Mouse (Mus musculus): Measurements from ENCODE around the gene Tyrobp. TPM values are rescaled to one million over a fixed set of nuclear protein-coding genes. Genes with fewer than 3 reads are reported as not detected.

The Tyrobp gene
- polyA plus RNA-seq, 1 experiment from 2014 or later: 8.6 TPM

DNA sequence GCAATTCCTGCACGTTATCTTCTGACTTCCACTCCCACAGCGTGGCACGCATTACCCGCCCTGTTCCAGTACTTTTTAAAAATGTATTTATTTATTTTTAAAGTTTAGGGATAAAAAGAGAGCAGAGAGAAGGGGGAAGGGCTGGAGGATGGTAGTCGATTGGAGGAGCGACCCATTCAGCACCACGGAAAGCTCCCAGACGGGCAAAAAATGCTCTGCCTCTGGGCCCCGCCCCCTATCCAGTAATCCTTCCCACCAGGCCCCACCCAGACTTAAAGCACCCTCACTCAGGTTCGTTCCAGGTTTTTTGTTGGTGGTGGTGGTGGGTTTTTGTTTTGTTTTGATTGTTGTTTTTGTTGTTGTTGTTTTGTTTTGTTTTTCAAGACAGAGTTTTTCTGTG lies 20.7 kb downstream of the Tyrobp start:
- DNase-seq (ENCODE audit: low spot score): peak; percentile 73
- Histone ChIP-seq H3K27ac (no peak overlapping the region), H3K36me3 (no peaks in the 10 kb centered on the region), H3K9me3 (replicated peaks) (no peaks in the 10 kb centered on the region), H3K4me1 (no peaks in the 10 kb centered on the region), H3K4me3 (no peak overlapping the region), H3K27me3 (ENCODE audit: low read depth, poor library complexity, severe bottlenecking) (peaks cover 41% of the 10 kb centered on the region)
- WGBS: 2% methylated on average over 10 of the region's 10 CpGs

DNA sequence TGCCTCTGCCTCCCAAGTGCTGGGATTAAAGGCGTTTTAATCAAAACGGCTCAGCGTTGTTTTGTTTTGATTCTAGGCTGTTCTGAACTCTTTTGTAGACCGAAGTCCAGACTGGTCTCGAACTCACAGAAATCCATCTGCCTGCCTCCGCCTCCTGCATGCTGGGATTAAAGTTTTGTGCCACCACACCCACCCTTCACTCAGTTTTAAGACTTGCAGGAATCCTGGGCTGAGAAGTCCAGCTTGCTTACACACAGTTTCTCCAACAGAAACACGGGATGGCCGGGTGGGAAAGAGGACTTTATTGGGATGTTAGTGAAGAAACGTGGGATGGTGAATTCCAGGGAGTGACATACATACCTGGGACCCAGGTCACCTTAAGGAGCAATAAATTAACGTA lies 21.1 kb downstream of the Tyrobp start:
- DNase-seq (ENCODE audit: low spot score): no peak
- Histone ChIP-seq H3K9me3 (replicated peaks) (no peaks in the 10 kb centered on the region), H3K27me3 (ENCODE audit: low read depth, poor library complexity, severe bottlenecking) (peaks cover 45% of the 10 kb centered on the region), H3K36me3 (no peaks in the 10 kb centered on the region), H3K4me3 (no peak overlapping the region), H3K4me1 (no peaks in the 10 kb centered on the region), H3K27ac (no peak overlapping the region)
- 70% methylated on average over 10 of the region's 10 CpGs for WGBS

DNA sequence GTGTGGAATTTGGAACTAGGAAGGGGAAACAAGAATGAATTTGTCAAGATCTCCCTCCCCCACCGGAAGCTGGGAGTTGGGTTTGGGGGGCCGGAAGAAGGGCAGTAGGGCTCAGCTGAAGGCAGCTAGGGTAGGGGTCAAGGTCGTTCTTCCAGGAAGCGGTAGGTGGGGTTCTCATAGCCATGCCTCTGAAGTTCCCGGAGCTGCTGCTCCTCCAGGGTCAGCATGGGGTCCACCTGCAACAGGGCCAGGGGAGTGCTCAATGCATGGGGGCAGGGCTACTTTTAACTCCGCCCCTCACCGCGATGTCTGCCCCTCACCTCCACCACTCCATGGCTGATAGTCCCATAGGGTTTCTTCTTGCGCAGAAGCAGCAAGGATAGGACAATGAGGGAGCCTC lies 21.6 kb downstream of the Tyrobp start:
- H3K27me3 ChIP-seq (ENCODE audit: low read depth, poor library complexity, severe bottlenecking): peaks cover 50% of the 10 kb centered on the region
- no peak overlapping the region for H3K27ac ChIP-seq
- H3K9me3 ChIP-seq (replicated peaks): no peaks in the 10 kb centered on the region
- no peaks in the 10 kb centered on the region for H3K4me1 ChIP-seq
- 45% methylated on average over 9 of the region's 9 CpGs for WGBS
- no peak for DNase-seq (ENCODE audit: low spot score)
- H3K4me3 ChIP-seq: no peak overlapping the region
- no peaks in the 10 kb centered on the region for H3K36me3 ChIP-seq

DNA sequence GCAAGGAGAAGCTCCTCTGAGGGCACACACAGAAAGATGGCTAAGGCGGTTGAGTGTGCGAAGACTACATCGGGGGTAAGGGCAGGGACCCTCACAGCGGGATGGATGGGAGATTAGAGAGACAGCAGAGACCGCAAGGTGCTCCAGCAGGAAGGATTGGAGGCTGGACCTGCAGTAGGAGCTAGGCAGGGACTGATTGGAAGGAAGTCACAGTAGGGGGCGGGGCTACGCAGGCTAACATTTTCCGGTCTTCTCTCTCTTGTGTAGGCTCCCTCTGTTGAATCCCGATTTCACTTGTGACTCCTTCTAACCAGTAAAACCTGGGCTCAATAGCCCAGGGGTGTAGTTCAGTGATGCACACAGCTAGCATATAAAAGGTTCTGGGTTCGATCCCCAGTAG lies 23.3 kb downstream of the Tyrobp start:
- H3K36me3 ChIP-seq: no peaks in the 10 kb centered on the region
- H3K27ac ChIP-seq: no peak overlapping the region
- WGBS: 16% methylated on average over 10 of the region's 10 CpGs
- H3K9me3 ChIP-seq (replicated peaks): no peaks in the 10 kb centered on the region
- peaks cover 67% of the 10 kb centered on the region for H3K27me3 ChIP-seq (ENCODE audit: low read depth, poor library complexity, severe bottlenecking)
- DNase-seq (ENCODE audit: low spot score): no peak
- H3K4me3 ChIP-seq: no peak overlapping the region
- H3K4me1 ChIP-seq: no peaks in the 10 kb centered on the region

DNA sequence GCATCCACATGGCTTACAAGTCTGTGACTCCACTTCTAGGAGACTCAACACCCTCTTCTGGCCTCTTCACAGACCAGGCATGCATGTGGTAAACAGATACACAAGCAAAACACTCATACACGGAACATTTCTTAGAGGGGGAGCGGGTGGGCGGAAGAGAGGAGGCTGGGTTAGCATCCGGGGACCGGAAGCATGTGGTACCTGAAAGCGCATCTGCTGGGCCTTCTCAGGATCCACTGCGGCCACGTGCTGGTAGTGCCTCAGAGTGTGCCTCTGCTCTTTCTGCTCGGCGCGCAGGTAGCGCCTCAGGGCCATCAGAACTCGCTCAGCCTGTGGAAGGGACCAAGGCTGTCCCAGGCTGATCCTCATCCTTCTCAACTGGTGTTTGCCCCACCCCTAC lies 26.2 kb downstream of the Tyrobp start:
- Histone ChIP-seq H3K36me3 (no peaks in the 10 kb centered on the region), H3K27me3 (ENCODE audit: low read depth, poor library complexity, severe bottlenecking) (peaks cover 94% of the 10 kb centered on the region), H3K4me1 (peaks cover 8% of the 10 kb centered on the region), H3K4me3 (no peak overlapping the region), H3K27ac (no peak overlapping the region), H3K9me3 (replicated peaks) (no peaks in the 10 kb centered on the region)
- no peak for DNase-seq (ENCODE audit: low spot score)
- WGBS: 73% methylated on average over 13 of the region's 13 CpGs

DNA sequence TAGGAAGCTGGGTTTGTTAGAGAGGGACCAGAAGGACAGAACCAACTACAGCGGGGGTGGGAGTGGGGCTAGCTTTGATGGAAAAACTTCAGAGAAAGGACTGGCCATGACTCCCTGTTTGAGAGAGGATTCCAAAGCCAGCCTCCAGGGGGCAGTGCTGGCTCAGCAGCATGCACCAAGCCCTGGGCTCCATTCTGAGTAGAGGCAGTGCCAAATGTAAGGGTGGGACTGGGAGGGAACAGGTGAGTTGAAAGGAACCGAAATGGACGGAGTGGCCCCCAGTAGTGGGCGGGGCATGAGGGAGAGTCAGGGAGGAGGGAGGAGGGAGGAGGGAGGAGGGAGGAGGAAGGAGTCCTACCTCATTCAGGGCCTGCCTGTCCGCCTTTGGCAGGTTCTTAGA lies 27.1 kb downstream of the Tyrobp start:
- H3K4me1 ChIP-seq: peaks cover 18% of the 10 kb centered on the region
- no peak overlapping the region for H3K27ac ChIP-seq
- DNase-seq (ENCODE audit: low spot score): peak; percentile 61
- 19% methylated on average over 4 of the region's 5 CpGs for WGBS
- no peaks in the 10 kb centered on the region for H3K9me3 ChIP-seq (replicated peaks)
- no peaks in the 10 kb centered on the region for H3K36me3 ChIP-seq
- no peak overlapping the region for H3K4me3 ChIP-seq
- peaks cover 94% of the 10 kb centered on the region for H3K27me3 ChIP-seq (ENCODE audit: low read depth, poor library complexity, severe bottlenecking)

DNA sequence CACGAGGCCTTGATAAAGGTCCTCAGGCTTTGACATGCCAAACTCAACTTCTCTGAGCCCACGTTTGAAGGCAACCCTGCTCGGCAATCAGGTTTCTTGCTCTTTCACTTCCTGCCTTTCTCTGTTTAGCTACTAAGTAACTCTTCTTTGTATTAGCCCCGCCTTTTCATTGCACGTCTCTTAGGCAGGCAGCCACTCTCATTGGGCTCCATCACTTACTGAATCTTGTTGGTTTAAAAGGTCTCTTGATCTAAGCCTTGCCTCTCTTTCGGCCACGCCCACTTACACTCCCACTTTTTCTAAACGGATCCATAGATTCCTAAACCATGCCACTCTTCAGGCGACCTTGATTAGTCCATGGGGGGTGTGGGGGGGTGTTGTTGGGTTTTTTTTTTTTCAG lies 30.1 kb downstream of the Tyrobp start:
- no peak overlapping the region for H3K27ac ChIP-seq
- 23% methylated on average over 9 of the region's 9 CpGs for WGBS

DNA sequence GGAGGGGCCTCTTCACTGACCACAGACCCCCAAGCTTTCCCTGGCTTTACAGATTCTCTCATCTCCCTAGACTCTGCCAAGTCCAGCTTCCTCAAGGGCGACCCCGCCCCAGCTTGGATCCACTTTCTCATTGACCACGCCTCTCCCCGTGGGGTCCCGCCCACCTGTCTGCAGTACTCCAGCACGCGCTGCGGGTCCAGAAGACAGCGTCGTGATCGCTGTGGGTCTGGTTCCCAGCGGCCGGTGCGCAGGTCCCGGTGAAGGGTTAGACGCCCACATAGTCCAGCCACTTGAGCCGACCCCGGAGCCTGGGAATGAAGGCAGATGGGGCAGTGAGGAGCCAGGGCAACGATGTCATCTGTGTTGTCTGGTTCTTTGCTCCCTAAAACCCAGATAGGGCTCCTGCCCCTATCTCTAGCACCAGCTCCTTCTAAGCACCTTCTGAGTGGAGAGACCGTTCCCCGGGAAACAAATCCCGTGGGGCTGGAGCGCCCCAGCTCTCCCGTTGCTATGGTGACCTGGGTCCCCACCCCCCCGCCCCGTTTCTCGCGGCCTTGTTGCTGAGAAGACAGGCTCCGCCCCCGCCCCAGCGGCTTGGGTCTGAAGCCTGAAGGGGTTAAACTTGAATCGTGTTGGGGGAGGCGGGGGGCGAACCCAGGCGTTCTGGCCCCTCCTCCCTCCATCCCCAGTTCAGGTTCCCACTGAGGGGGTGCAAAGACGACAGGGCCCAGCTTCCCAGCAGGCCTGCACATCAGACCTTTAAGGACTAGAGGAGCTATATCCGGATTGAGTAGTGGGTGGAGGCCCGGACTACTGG lies 30.8 kb downstream of the Tyrobp start:
- no peaks in the 10 kb centered on the region for H3K36me3 ChIP-seq
- 1% methylated on average over 38 of the region's 38 CpGs for WGBS
- H3K4me3 ChIP-seq: peak overlapping the region; percentile 77
- peaks cover 93% of the 10 kb centered on the region for H3K27me3 ChIP-seq (ENCODE audit: low read depth, poor library complexity, severe bottlenecking)
- no peaks in the 10 kb centered on the region for H3K9me3 ChIP-seq (replicated peaks)
- no peak for DNase-seq (ENCODE audit: low spot score)
- H3K27ac ChIP-seq: no peak overlapping the region
- H3K4me1 ChIP-seq: peaks cover 20% of the 10 kb centered on the region

More for the DNA sequence above, 30.1 kb downstream of the Tyrobp start:
- Histone ChIP-seq H3K27me3 (ENCODE audit: low read depth, poor library complexity, severe bottlenecking) (peaks cover 96% of the 10 kb centered on the region), H3K9me3 (replicated peaks) (no peaks in the 10 kb centered on the region), H3K4me3 (no peak overlapping the region; the same call in 1 of the 2 replicates), H3K4me1 (peaks cover 20% of the 10 kb centered on the region), H3K36me3 (no peaks in the 10 kb centered on the region)
- DNase-seq (ENCODE audit: low spot score): no peak

DNA sequence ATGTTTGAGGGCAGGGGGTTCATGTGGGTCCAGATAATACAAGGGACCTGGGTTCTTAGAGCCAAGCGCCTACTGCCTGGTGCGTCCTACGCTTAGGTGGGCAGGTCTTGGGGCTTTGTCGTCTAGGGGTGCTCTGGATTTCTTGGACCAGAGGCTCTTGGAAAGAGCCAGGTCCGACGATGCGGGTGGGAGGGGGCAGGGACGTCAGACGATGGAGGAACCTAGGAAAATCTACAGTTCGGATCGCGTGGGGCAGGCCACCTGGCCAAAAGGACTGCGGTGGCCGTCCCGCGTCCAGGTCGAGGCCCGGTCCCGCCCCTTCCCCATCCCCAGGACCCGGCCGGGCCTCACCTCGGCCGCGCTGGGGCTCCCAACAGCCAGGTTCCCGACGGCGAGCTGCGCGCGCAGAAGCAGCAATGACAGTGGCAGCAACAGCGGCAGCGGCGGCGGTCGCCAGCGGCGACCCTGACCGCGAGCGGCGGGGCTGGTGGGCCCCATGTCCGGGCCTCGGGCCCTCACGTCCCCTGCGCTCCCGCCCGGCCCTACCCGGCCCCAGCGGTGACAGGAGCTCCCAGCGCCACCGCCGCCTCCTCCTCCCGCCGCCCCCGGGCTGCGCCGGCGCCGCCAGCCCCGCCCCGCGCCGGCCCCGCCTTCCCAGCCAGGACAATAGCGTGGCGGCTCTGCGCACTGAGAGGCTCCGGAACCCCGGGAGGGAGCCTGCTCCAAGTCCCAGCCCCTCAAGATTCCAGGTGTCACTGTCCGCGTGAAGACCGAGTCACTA lies 31.6 kb downstream of the Tyrobp start, which contains the start of gene Aplp1:
Gene Aplp1, minus strand, starts transcription at position 565 of the 781 bp plus-strand sequence.
- DNase-seq (ENCODE audit: low spot score): peak; percentile 74
- Histone ChIP-seq H3K4me1 (peaks cover 20% of the 10 kb centered on the region), H3K4me3 (peak within 1 kb of the TSS; percentile 77), H3K9me3 (replicated peaks) (no peaks in the 10 kb centered on the region), H3K36me3 (no peaks in the 10 kb centered on the region), H3K27me3 (ENCODE audit: low read depth, poor library complexity, severe bottlenecking) (peaks cover 93% of the 10 kb centered on the region), H3K27ac (peak within 1 kb of the TSS; percentile 77)
- WGBS: under 1% methylated on average over 72 of the region's 72 CpGs

DNA sequence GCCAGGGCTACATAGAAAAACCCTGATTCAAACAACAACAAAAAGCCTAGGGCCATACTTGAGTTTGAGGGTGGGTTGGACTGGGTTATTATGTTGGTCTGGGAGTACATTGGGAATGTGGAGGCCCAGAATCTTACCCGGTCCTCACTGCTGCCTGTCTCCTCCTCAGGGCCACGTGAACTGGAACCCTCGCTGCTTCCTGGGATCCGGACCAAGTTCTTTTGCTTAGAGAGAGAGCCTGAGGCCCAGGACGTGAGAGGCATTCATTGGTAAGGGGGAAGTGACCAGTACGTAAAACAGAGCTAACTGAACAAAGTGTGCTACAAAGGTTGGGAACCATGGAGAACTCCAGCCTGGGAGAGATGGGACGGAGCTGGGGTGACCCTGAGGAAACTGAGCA lies 36.7 kb downstream of the Tyrobp start:
- Histone ChIP-seq H3K36me3 (no peaks in the 10 kb centered on the region), H3K27me3 (ENCODE audit: low read depth, poor library complexity, severe bottlenecking) (peaks cover 93% of the 10 kb centered on the region), H3K4me3 (no peak overlapping the region), H3K27ac (no peak overlapping the region), H3K9me3 (replicated peaks) (no peaks in the 10 kb centered on the region), H3K4me1 (peaks cover 15% of the 10 kb centered on the region)
- 74% methylated on average over 7 of the region's 7 CpGs for WGBS
- no peak for DNase-seq (ENCODE audit: low spot score)

DNA sequence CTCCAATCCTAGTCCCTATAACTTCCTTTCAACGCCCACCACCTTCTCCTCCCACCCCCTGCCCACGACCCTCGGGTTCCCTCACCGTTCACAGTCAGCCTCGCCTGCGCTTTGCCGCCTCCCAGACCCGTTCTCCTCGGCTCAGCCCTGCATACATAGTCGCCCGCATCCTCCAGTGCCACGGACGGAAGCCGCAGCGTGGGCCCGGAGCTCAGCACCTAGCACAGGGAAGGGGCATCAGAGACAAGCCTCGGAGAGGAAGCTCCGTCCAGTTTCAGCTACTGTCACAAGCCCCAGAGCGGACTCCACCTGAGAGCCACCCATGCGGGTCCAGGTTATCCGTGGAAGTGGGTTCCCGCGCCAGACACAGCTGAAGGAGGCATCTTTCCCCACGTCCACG lies 39.8 kb downstream of the Tyrobp start:
- 20% methylated on average over 25 of the region's 25 CpGs for WGBS
- H3K9me3 ChIP-seq (replicated peaks): no peaks in the 10 kb centered on the region
- H3K27me3 ChIP-seq (ENCODE audit: low read depth, poor library complexity, severe bottlenecking): peaks cover 97% of the 10 kb centered on the region
- no peak for DNase-seq (ENCODE audit: low spot score)
- H3K36me3 ChIP-seq: no peaks in the 10 kb centered on the region
- H3K4me1 ChIP-seq: peaks cover 21% of the 10 kb centered on the region
- no peak overlapping the region for H3K27ac ChIP-seq
- H3K4me3 ChIP-seq: no peak overlapping the region

DNA sequence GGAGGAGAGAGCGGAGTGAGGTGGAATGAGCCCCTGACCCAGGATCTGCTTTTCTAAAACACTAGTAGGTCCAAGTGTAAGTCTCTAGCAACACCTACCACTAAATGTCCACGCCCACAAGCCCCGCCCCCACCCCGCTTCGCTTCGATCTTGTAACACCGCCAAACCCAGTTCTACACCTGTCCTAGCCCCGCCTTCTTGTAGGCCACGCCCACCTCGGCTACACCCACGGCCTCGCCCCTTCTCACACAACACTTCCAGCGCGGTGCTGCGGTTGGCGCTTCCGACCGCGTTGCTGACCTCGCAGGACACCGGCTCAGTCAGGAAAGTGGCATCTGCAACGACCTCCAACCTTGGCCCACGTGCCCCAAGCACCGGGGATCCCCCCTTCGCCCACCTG lies 40.2 kb downstream of the Tyrobp start:
- 2% methylated on average over 25 of the region's 25 CpGs for WGBS
- Histone ChIP-seq H3K4me1 (peaks cover 21% of the 10 kb centered on the region), H3K27ac (no peak overlapping the region), H3K4me3 (no peak overlapping the region), H3K9me3 (replicated peaks) (no peaks in the 10 kb centered on the region), H3K27me3 (ENCODE audit: low read depth, poor library complexity, severe bottlenecking) (peaks cover 97% of the 10 kb centered on the region), H3K36me3 (no peaks in the 10 kb centered on the region)
- no peak for DNase-seq (ENCODE audit: low spot score)

DNA sequence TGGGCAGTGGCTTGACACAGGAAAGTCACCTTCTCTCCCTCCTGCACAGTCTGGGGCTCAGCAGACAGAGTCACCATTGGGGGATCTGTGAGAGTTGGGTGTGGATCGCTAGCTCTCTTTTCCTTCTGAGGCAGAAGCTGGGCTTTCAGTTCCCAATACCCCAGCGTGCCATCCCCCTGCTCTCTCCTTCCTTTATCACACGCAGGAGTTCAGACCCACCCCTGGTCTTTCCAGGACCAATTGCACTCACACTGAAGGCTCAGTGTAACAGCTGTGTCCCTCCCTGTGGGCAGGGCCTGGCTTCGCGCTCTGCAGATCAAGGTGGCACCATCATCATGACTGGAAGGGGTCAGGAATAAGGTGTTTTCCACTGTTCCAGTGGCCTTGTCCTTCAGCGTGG lies 40.7 kb downstream of the Tyrobp start:
- H3K4me1 ChIP-seq: peaks cover 21% of the 10 kb centered on the region
- no peak for DNase-seq (ENCODE audit: low spot score)
- no peaks in the 10 kb centered on the region for H3K9me3 ChIP-seq (replicated peaks)
- no peak overlapping the region for H3K27ac ChIP-seq
- peaks cover 99% of the 10 kb centered on the region for H3K27me3 ChIP-seq (ENCODE audit: low read depth, poor library complexity, severe bottlenecking)
- no peak overlapping the region for H3K4me3 ChIP-seq
- WGBS: 9% methylated on average over 6 of the region's 6 CpGs
- no peaks in the 10 kb centered on the region for H3K36me3 ChIP-seq

Measured in limb, embryonic 10.5 days (tissue).